Mouse (Mus musculus) cortical plate, adult 2 months (tissue): ENCODE measurements around the gene Sytl3.
"Not testable (repeated sequence)": the region's sequence is repeated elsewhere in the genome, so short reads cannot be mapped to it uniquely, and the experiment has no call there.

Experiments used
- CTCF ChIP-seq: fragments of 200-500 bp; IDR thresholded peaks from 2 replicates; pipeline ENCODE4 v1.5.1; 2011; ENCODE audit warnings: mild to moderate bottlenecking, control low read depth, low read length; ENCODE audit not compliant: insufficient read depth; ENCODE audit errors: extremely low read depth
- POLR2A ChIP-seq: fragments of 200-500 bp; IDR thresholded peaks from 2 replicates; pipeline ENCODE4 v1.6.1; 2011; ENCODE audit warnings: mild to moderate bottlenecking, low read length, control low read depth; ENCODE audit not compliant: insufficient read depth; ENCODE audit errors: extremely low read depth

DNA sequence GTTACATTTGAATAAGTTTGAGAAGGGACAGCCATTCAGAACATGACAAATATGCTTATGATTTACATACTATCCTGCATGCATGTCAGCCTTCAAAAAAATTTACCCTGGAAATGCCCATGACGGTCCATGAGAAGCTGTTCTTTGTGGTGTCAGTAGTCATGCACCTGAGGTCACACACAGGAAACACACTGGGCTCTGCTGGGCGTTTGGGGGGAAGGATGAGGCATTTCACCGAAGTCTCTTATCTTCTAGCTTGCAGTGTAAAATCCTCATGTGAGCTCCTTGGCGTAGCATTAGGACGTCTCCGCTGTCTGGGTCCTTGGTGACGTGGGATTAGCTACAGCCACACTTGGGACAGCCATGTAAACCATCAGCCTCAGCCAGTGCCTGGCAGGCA, at the start of gene Sytl3:
- TF ChIP-seq POLR2A, CTCF: not testable (repeated sequence)
